Mouse (Mus musculus) forebrain, embryonic 12.5 days (tissue): ENCODE results near the gene Reps1. TPM values are rescaled to one million over a fixed set of nuclear protein-coding genes. Genes with fewer than 3 reads are reported as not detected.
"Not testable (repeated sequence)": the region's sequence is repeated elsewhere in the genome, so short reads cannot be mapped to it uniquely, and the experiment has no call there.

Experiments used
- ATAC-seq: fragments of 200-750 bp; cut with Nextera tagmentation; 2 replicates; pipeline ENCODE4 v1.8.0; 2017; ENCODE audit warnings: moderate TSS enrichment; ENCODE audit not compliant: low FRiP score
- H3K27ac ChIP-seq: fragments of 300-500 bp; sonication (generic); 2 replicates; pipeline ENCODE4 v1.5.1; 2016; ENCODE audit warnings: mild to moderate bottlenecking
- H3K27me3 ChIP-seq: fragments of 300-500 bp; sonication (generic); 2 replicates; pipeline ENCODE4 v1.6.1; 2016; ENCODE audit warnings: mild to moderate bottlenecking
- H3K36me3 ChIP-seq: fragments of 300-500 bp; sonication (generic); replicated peaks from 2 replicates; pipeline ENCODE4 v1.6.1; 2016; ENCODE audit warnings: mild to moderate bottlenecking
- H3K4me1 ChIP-seq: fragments of 300-500 bp; sonication (generic); 2 replicates; pipeline ENCODE4 v1.6.1; 2016
- H3K4me2 ChIP-seq: fragments of 300-500 bp; sonication (generic); 2 replicates; pipeline ENCODE4 v1.6.1; 2016; ENCODE audit warnings: mild to moderate bottlenecking, moderate library complexity
- H3K4me3 ChIP-seq: fragments of 300-500 bp; sonication (generic); replicated peaks from 2 replicates; pipeline ENCODE4 v1.5.1; 2016; ENCODE audit warnings: mild to moderate bottlenecking
- H3K9ac ChIP-seq: fragments of 300-500 bp; sonication (generic); 2 replicates; pipeline ENCODE4 v1.6.1; 2016; ENCODE audit warnings: mild to moderate bottlenecking
- H3K9me3 ChIP-seq: fragments of 300-500 bp; sonication (generic); 2 replicates; pipeline ENCODE4 v1.6.1; 2016
- WGBS: fragments of 180-500 bp; shearing (Covaris S2); methylation state at CpG from one replicate; pipeline ENCODE4 v1.1.7; 2016; 5-methylcytosine and 5-hydroxymethylcytosine counted together
- polyA plus RNA-seq: library from polyadenylated mRNA; unstranded; fragments of >200 nt; fragmentation: Nextera tagmentation; extraction: Ambion mirVana; gene quantifications from 2 replicates; pipeline ENCODE4 v1.2.1, GENCODE M21; 2016

Gene Reps1
- polyA plus RNA-seq, 1 experiment from 2014 or later, result 20.3 TPM

DNA sequence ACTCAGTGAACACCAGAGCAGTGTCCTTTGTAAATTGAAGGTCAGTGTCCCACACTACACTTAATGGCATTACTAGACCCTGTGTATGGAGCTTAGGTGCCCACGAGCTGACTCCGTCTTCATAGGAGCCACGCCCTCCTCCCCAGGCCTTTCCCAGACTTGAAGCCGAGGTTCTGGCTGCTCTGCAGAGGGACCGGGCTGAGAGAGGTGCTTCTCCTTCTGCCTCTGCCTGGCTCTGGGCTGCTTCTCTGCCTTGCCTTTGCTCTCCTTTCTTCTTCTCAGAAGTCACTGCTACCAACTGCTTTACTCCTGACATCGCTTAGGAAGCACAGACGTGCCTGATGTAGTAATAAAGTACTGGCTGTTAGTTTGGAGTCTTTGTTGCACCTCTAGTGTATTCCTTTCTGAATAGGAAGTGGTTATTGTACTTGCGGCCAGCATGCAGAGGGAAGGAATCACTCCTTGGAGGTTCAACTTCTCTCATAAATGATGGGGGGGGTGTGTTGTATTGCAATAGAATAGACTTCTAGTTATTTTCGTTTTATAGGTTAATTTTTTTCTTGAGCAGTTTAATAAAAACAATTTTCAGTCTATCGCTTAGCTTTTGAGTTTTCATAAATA, 57.9 kb downstream of the Reps1 start:
- peaks cover 33% of the 10 kb centered on the region for H3K36me3 ChIP-seq
- no peaks in the 10 kb centered on the region for H3K9me3 ChIP-seq

DNA sequence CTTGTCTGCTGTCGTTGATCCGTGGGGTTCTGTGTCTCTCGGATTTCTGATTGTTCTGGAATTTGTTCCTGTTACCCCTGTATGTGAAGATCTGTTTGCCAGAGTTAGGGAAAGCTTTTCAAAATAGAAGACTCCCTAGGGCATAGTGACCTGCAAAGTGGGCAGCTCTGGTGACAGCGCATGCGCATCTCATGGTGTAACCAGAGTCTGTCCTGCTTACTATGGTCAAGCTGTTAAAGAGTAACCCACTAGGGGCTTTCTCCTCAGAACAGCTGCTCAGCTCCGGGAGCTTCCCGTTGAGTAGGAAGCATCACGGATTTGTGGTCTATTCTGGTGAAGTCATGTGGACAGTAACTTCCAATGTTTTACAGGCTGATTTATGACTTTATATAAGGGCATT, 62.7 kb downstream of the Reps1 start:
- Histone ChIP-seq H3K4me3 (no peak overlapping the region), H3K4me1 (no peaks in the 10 kb centered on the region), H3K36me3 (peaks cover 70% of the 10 kb centered on the region), H3K9ac (no peak overlapping the region), H3K27me3 (no peaks in the 10 kb centered on the region), H3K9me3 (no peaks in the 10 kb centered on the region), H3K27ac (no peak overlapping the region), H3K4me2 (no peak overlapping the region)
- 94% methylated on average over 8 of the region's 8 CpGs for WGBS
- no peak for ATAC-seq

More for the DNA sequence above, 57.9 kb downstream of the Reps1 start:
- Histone ChIP-seq H3K4me3 (no peak overlapping the region), H3K27me3 (no peaks in the 10 kb centered on the region), H3K4me2 (no peak overlapping the region), H3K27ac (no peak overlapping the region), H3K4me1 (no peaks in the 10 kb centered on the region), H3K9ac (no peak overlapping the region)
- ATAC-seq, result no peak
- 87% methylated on average over 10 of the region's 10 CpGs for WGBS

DNA sequence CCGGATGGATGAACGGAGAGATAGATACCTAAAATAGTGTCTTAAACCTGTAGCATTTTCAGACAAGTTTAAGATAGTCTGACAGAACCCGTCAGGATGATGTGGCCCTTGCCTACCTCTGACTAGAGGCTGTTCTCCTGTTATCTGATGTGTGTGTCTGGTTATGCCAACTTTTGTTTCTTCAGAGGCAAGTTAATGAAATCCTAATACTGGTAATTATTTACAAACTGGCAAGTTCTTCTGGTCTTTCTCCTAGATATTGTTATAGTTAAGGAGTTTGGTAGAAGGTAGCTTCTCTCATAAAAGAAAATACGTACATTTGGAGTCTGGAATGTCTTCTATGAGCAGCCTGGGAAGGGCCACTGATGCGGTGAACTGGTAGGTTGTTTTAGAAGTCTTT, 74.6 kb downstream of the Reps1 start:
- peaks cover 7% of the 10 kb centered on the region for H3K36me3 ChIP-seq
- 92% methylated on average over 5 of the region's 5 CpGs for WGBS
- H3K4me1 ChIP-seq, result no peaks in the 10 kb centered on the region
- H3K9ac ChIP-seq, result no peak overlapping the region
- no peak overlapping the region for H3K27ac ChIP-seq
- ATAC-seq, result no peak
- no peaks in the 10 kb centered on the region for H3K27me3 ChIP-seq
- H3K9me3 ChIP-seq, result no peaks in the 10 kb centered on the region
- no peak overlapping the region for H3K4me2 ChIP-seq
- no peak overlapping the region for H3K4me3 ChIP-seq

DNA sequence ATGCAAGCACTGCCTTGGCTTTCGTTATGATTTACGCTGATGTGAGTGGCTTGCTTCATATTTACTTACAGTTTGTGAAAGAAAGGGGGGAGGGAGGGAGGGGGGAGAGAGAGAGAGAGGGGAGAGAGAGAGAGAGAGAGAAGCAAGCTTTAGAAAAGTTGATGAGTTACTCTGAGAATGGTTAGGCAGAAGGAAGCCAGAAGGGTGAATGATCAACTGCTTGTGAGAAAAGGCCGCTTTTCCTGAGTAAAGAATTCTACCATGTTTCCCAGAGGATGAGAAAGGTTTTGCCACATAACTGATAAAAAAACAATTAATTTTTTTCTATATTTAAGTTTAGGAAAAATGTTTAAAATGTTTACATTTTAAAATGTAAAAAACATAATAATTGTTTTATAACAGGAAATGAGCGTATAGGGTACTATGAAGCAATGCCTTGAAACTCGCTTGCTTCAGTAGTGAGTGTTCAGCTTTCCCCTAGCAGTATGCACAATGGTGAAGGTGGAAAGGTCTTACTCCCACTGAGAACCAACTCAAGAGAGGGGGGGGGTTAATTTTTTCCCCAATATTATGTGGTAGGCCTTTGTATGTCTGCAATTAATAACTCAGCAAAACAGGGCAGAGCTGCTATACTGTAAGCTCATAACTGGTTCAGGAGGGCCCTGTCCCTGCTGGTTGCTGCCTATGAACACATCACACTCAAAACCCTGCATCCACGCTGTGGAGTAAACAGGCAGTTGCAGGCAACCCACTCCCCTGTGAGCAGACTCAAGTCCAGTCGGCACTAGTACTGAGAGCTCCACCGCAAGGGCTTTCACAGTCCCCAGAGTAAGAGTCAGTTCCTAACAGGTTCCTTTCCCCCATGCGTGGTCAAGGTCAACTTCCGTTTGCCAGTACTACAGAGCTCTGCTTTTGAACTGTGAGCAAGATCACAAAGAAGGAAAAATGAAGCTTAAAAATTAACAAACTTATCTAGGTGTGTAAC, 76.3 kb downstream of the Reps1 start:
- no peaks in the 10 kb centered on the region for H3K36me3 ChIP-seq
- WGBS, result 88% methylated on average over 10 of the region's 10 CpGs
- no peaks in the 10 kb centered on the region for H3K4me1 ChIP-seq
- no peaks in the 10 kb centered on the region for H3K9me3 ChIP-seq
- no peak overlapping the region for H3K27ac ChIP-seq
- no peaks in the 10 kb centered on the region for H3K27me3 ChIP-seq
- no peak for ATAC-seq
- no peak overlapping the region for H3K4me3 ChIP-seq
- no peak overlapping the region for H3K4me2 ChIP-seq
- H3K9ac ChIP-seq, result no peak overlapping the region

DNA sequence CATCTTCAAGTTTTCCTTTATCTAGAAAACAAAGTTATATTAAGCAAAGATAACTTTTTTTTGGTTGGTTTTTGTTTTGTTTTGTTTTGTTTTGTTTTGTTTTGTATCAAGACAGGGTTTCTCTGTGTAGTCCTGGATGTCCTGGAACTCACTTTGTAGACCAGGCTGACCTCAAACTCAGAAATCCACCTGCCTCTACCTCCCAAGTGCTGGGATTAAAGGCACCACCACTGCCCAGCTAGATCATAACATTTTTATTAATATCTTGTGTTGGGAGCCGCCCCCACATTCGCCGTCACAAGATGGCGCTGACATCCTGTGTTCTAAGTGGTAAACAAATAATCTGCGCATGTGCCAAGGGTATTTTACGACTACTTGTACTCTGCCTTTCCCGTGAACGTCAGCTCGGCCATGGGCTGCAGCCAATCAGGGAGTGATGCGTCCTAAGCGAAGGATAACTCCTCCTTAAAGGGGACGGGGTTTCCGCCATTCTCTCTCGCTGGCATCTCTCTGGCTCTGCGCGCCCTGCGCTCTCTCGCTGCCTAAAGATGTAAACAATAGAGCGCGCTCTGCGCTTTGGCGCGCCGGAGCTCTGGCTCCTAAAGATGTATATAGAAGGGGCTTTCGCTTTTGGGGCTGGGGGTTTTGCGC, 83.3 kb downstream of the Reps1 start:
- peak overlapping the region; percentile 26 for H3K4me3 ChIP-seq
- not testable (repeated sequence) for H3K9me3 ChIP-seq, H3K4me1 ChIP-seq, H3K36me3 ChIP-seq, H3K9ac ChIP-seq, H3K27me3 ChIP-seq, H3K27ac ChIP-seq
- H3K4me2 ChIP-seq, result 0 out of 2 replicates have a peak overlapping the region, but pooled peaks have one; percentile 29
- WGBS, result 82% methylated on average over 18 of the region's 26 CpGs
- ATAC-seq, result peak; percentile 58; the same call in 1 of the 2 replicates

DNA sequence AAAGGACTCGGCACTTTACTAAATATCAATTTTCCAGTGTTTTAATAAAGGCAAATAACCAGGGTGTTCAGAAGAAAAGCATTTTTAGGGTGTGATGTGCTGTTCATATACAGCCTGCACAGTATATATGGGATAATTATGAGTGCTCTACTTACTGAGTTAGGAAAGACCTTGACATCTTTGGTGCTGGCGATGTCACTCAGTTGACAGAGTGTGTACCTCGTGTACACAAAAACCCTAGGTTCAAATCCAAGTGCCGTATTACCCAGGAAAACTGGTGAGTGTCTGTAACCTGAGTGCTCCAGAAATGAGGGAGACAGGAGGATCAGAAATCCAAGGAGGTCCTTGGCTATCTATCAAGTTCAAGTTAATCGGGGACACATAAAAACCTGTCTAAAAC, 84.0 kb downstream of the Reps1 start:
- H3K4me3 ChIP-seq, result peak overlapping the region; percentile 26
- H3K4me2 ChIP-seq, result peak overlapping the region; percentile 29; the same call in 1 of the 2 replicates
- H3K27me3 ChIP-seq, result no peaks in the 10 kb centered on the region
- no peaks in the 10 kb centered on the region for H3K4me1 ChIP-seq
- H3K9ac ChIP-seq, result no peak overlapping the region
- H3K27ac ChIP-seq, result no peak overlapping the region
- H3K36me3 ChIP-seq, result no peaks in the 10 kb centered on the region
- ATAC-seq, result peak; percentile 30; the same call in 1 of the 2 replicates
- 88% methylated on average over 5 of the region's 5 CpGs for WGBS
- H3K9me3 ChIP-seq, result no peaks in the 10 kb centered on the region

DNA sequence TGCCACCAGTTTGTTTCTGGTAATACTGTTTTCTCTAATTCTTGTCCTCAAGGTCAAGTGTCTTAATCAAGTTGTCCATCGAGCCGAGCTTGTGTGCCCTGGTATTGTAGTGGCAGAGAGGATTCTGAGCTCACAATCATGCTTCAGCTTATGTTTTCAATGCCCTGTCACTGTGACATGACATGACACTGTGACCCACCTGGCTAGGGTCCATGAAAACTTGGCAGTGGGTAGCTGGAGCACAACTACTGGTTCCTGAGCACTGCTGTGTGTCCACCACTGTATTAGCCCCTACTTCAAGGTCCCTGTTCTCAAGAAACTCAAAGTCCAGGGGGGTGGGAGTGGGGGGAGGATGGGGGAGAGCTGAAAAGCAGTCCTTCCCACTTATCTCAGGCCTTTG, 85.7 kb downstream of the Reps1 start:
- Histone ChIP-seq H3K36me3 (no peaks in the 10 kb centered on the region), H3K4me3 (no peak overlapping the region)
- 79% methylated on average over 2 of the region's 2 CpGs for WGBS

DNA sequence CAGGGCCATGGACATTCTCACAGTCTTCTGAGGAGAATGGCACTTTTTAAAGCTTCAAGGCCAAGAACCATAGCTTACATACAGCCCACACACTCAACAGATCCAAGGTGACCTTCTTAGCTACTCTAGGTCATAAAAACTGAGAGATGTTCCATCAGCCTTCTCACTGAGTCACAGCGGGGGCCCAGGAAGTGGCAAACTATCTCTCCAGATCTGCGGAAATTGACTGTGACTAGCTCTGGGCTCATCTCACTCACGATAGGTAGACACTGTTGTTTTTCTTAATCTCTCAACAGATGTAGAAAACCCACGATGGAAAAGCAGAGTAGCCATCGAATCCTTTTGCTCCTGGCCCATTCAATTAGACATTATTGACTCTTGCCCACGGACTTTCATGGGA, 86.6 kb downstream of the Reps1 start:
- Histone ChIP-seq H3K4me1 (no peaks in the 10 kb centered on the region), H3K9me3 (no peaks in the 10 kb centered on the region), H3K4me2 (no peak overlapping the region), H3K36me3 (no peaks in the 10 kb centered on the region), H3K4me3 (no peak overlapping the region), H3K27me3 (no peaks in the 10 kb centered on the region), H3K27ac (no peak overlapping the region), H3K9ac (no peak overlapping the region)
- WGBS, result 92% methylated on average over 6 of the region's 6 CpGs
- no peak for ATAC-seq

More for the DNA sequence above, 85.7 kb downstream of the Reps1 start:
- Histone ChIP-seq H3K27me3 (no peaks in the 10 kb centered on the region), H3K4me2 (no peak overlapping the region), H3K27ac (no peak overlapping the region), H3K9me3 (no peaks in the 10 kb centered on the region), H3K9ac (no peak overlapping the region), H3K4me1 (no peaks in the 10 kb centered on the region)
- ATAC-seq, result no peak

DNA sequence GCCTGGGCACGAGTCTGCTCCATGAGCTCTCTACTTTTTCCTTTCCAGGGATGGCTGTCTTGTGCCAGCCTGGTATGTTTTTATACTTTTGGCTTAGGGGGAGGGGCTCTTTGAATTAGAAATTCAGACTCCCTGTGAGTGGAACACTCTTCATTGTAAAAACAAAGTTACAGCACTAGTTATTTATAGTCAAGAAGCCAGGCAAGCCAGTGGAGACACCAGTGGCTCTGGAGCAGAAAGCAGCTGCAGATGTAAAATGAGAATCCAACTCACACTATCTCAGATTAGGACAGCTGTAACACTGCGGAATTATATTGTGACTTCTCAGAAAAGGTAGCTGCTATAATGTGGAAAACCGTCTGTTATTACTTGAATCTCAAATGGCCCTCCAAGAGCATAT, 91.6 kb downstream of the Reps1 start:
- Histone ChIP-seq H3K9me3 (no peaks in the 10 kb centered on the region), H3K27ac (no peak overlapping the region), H3K4me2 (no peak overlapping the region), H3K4me1 (no peaks in the 10 kb centered on the region), H3K9ac (no peak overlapping the region), H3K27me3 (no peaks in the 10 kb centered on the region), H3K4me3 (no peak overlapping the region), H3K36me3 (no peaks in the 10 kb centered on the region)
- whole genome bisulfite sequencing, result 85% methylated on average over 3 of the region's 3 CpGs
- no peak for ATAC-seq

DNA sequence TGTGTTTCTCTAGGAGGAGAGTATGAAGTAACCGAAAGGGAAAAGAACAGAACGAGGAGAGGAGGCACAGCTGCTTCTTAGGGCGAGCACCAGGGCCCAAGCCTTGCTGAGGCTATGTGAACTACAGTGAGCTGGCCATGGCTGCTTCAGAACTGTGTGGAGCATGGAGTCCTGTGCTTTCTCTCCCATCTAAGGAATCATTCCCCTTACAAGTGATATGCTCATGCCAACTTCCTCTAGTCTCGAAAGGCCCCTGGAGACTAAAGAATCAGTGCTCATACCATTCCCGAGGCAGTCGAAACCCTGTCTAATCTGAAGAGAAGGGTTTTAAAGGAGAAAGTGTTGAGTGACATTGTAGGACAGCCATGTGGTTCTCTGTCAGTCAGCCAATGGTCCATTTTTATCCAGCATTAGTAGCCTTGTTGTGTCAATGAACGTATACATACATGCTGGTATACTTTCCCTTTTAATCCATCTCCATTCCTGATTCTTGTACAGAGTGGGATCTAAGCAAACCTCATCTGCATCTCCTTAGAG, 106.8 kb downstream of the Reps1 start:
- no peak overlapping the region for H3K4me2 ChIP-seq
- whole genome bisulfite sequencing, result 81% methylated on average over 7 of the region's 7 CpGs

More for the DNA sequence above, 106.8 kb downstream of the Reps1 start:
- no peak for ATAC-seq
- no peaks in the 10 kb centered on the region for H3K36me3 ChIP-seq
- H3K27me3 ChIP-seq, result no peaks in the 10 kb centered on the region
- no peak overlapping the region for H3K4me3 ChIP-seq
- H3K9me3 ChIP-seq, result no peaks in the 10 kb centered on the region
- no peak overlapping the region for H3K9ac ChIP-seq
- no peak overlapping the region for H3K27ac ChIP-seq
- no peaks in the 10 kb centered on the region for H3K4me1 ChIP-seq
